Mouse (Mus musculus) ES-Bruce4 (cell line): ENCODE results near the gene Slc12a1. TPM values are rescaled to one million over a fixed set of nuclear protein-coding genes. Genes with fewer than 3 reads are reported as not detected.

ENCODE experiments used
- H3K27ac ChIP-seq: 2 replicates; pipeline ENCODE4 v1.5.1; 2012; ENCODE audit warnings: low read length, inconsistent platforms; ENCODE audit not compliant: insufficient read depth
- H3K27me3 ChIP-seq: 2 replicates; pipeline ENCODE4 v1.6.1; 2012; ENCODE audit warnings: mild to moderate bottlenecking, low read length, inconsistent platforms; ENCODE audit not compliant: control insufficient read depth, poor library complexity, insufficient read depth, severe bottlenecking
- H3K36me3 ChIP-seq: 2 replicates; pipeline ENCODE4 v1.6.1; 2012; ENCODE audit warnings: inconsistent platforms, mild to moderate bottlenecking, low read length, moderate library complexity; ENCODE audit not compliant: control insufficient read depth, poor library complexity, insufficient read depth, severe bottlenecking
- H3K4me1 ChIP-seq: one replicate; pipeline ENCODE4 v1.8.1; 2011; ENCODE audit warnings: low read length; ENCODE audit not compliant: control insufficient read depth, insufficient read depth
- H3K4me3 ChIP-seq: 2 replicates; pipeline ENCODE4 v1.5.1; 2011; ENCODE audit warnings: low read depth, mild to moderate bottlenecking, low read length
- H3K9ac ChIP-seq: 2 replicates; pipeline ENCODE4 v1.6.1; 2012; ENCODE audit warnings: low read depth, mild to moderate bottlenecking, inconsistent platforms; ENCODE audit not compliant: poor library complexity, severe bottlenecking
- H3K9me3 ChIP-seq: replicated peaks from 2 replicates; pipeline ENCODE4 v1.6.1; 2012; ENCODE audit warnings: mild to moderate bottlenecking, low read length, inconsistent platforms; ENCODE audit not compliant: control insufficient read depth, poor library complexity, insufficient read depth, severe bottlenecking
- CTCF ChIP-seq: IDR thresholded peaks from one replicate; pipeline ENCODE4 v1.8.1; 2011; ENCODE audit warnings: low read depth, low read length
- EP300 ChIP-seq: IDR thresholded peaks from 2 replicates; pipeline ENCODE4 v1.6.1; 2011; ENCODE audit warnings: low read depth, low read length; ENCODE audit not compliant: insufficient read depth
- POLR2A ChIP-seq: IDR thresholded peaks from one replicate; pipeline ENCODE4 v1.8.1; 2011; ENCODE audit warnings: low read length; ENCODE audit not compliant: insufficient read depth
- polyA plus RNA-seq: library from polyadenylated mRNA; stranded (reverse); fragments of >200 nt; gene quantifications from 2 replicates; pipeline ENCODE4 v1.2.4, GENCODE M21; 2011; ENCODE audit warnings: low read depth; ENCODE audit not compliant: missing spikeins, insufficient read depth, insufficient read length

The Slc12a1 gene
- polyA plus RNA-seq, 1 experiment = not detected

DNA sequence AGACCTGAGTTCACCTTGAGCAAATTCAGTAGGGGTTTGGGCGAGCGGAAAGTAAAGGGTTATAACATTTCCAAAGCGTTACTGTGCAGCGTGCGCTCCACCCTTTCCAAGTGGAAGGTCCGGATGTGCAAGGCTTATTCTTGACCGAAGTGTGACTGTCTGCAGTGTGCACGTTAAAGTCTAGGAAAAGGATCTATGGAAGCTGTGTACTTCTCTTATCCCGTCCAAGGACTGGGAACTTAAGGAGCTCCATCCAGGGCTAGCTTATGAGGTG lies 95.6 kb downstream of the Slc12a1 start:
- Histone ChIP-seq H3K4me1 (no peaks in the 10 kb centered on the region), H3K27me3 (no peaks in the 10 kb centered on the region), H3K36me3 (peaks cover 43% of the 10 kb centered on the region), H3K9me3 (peaks cover 42% of the 10 kb centered on the region), H3K9ac (peak overlapping the region; percentile 82), H3K4me3 (peak overlapping the region; percentile 80), H3K27ac (peak overlapping the region; percentile 51)
- TF ChIP-seq CTCF = no peak
- no peak for TF ChIP-seq POLR2A
- TF ChIP-seq EP300 = no peak

DNA sequence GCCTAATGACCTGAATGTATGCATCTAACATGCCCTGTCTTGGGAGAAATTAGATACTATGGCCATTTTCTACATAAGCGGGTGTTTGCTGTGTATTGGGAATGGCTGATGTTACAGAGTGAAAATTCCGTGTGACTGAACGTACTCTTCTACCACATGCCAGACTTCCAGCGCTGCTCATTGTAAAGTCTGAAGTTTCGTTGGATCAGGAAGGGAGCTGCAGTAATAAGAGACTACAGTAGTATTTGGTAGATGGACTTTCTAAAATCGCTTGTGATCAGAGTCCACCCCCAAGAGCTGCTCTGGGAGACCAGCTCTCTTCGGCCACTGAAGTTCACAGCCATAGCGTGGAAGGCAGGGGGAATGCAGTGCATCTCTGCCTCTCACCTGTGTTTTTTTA lies 96.0 kb downstream of the Slc12a1 start:
- no peak for TF ChIP-seq EP300
- TF ChIP-seq POLR2A = no peak
- no peak for TF ChIP-seq CTCF
- H3K36me3 ChIP-seq = peaks cover 46% of the 10 kb centered on the region
- H3K9ac ChIP-seq = peak overlapping the region; percentile 82
- peak overlapping the region; percentile 80 for H3K4me3 ChIP-seq
- no peaks in the 10 kb centered on the region for H3K27me3 ChIP-seq
- H3K27ac ChIP-seq = peak overlapping the region; percentile 51; the same call in 1 of the 2 replicates
- H3K9me3 ChIP-seq = peaks cover 43% of the 10 kb centered on the region
- H3K4me1 ChIP-seq = no peaks in the 10 kb centered on the region

DNA sequence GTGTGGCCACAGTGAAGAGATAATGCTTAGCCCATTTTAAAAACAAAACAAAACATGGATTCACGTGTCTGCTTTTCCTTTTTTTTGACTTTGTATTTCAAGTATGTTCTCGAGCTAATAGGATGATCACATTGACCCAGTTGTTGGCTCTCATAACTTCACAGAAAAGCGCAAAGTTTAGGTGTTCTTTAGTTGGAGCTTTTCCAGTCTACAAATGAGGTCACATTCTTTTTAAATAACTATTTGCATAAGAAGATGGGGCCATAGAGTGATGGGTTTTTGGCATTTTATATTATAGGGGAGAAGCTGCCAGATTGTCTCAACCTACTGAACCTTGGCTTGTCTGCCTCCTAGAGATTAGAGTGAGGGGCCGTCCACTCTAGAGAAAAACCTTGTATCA lies 97.0 kb downstream of the Slc12a1 start:
- no peaks in the 10 kb centered on the region for H3K27me3 ChIP-seq
- H3K9ac ChIP-seq = 0 out of 2 replicates have a peak overlapping the region, but pooled peaks have one; percentile 82
- H3K4me3 ChIP-seq = no peak overlapping the region
- no peak overlapping the region for H3K27ac ChIP-seq
- no peak for TF ChIP-seq CTCF
- no peaks in the 10 kb centered on the region for H3K4me1 ChIP-seq
- peaks cover 57% of the 10 kb centered on the region for H3K36me3 ChIP-seq
- peaks cover 48% of the 10 kb centered on the region for H3K9me3 ChIP-seq

DNA sequence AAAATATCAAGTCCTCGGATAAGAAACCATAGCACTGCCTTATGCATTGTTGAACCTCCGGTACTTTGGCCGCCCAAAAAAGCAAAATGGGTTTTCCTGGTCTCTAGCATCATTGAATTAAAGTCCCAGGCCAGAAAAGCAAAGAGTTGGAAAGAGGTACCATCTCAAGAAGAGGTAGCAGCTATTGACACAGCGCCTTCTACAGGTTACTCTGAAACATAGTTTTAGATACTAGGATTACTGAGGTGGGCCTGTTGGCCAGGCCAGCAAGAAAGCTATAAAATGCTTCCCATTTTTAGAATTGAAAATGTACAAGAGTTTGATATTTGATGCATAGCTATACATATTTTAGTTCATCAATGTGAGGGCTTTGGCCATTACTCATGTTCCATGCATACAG lies 97.6 kb downstream of the Slc12a1 start:
- H3K27ac ChIP-seq = no peak overlapping the region
- H3K9ac ChIP-seq = no peak overlapping the region
- peaks cover 59% of the 10 kb centered on the region for H3K36me3 ChIP-seq
- no peak overlapping the region for H3K4me3 ChIP-seq
- H3K4me1 ChIP-seq = no peaks in the 10 kb centered on the region
- TF ChIP-seq CTCF (no peak), POLR2A (no peak), EP300 (no peak)
- H3K27me3 ChIP-seq = no peaks in the 10 kb centered on the region
- H3K9me3 ChIP-seq = peaks cover 53% of the 10 kb centered on the region

DNA sequence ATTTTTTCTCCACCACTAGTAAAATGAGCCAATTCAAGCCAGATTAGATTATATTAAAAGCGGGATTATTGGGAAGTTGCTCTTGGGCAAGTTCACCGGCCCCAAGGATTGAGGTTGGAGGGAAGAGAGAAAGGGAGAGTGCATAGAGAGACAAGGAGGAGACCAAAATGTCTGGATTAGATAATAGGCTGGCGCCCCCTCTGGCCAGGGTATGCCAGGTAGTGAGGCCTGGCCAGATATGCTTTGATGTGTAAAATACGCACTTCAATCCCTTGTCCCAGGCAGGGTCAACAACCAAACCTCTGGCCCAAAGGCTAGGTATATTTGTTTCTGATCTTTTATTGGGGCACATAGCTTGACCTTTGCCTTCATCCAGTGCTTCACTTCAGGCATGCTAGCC lies 99.5 kb downstream of the Slc12a1 start:
- Histone ChIP-seq H3K27ac (no peak overlapping the region), H3K27me3 (no peaks in the 10 kb centered on the region), H3K9me3 (peaks cover 60% of the 10 kb centered on the region), H3K4me3 (no peak overlapping the region), H3K9ac (no peak overlapping the region), H3K36me3 (peaks cover 76% of the 10 kb centered on the region), H3K4me1 (peaks cover 2% of the 10 kb centered on the region)
- TF ChIP-seq POLR2A (no peak), CTCF (peak; percentile 22)

DNA sequence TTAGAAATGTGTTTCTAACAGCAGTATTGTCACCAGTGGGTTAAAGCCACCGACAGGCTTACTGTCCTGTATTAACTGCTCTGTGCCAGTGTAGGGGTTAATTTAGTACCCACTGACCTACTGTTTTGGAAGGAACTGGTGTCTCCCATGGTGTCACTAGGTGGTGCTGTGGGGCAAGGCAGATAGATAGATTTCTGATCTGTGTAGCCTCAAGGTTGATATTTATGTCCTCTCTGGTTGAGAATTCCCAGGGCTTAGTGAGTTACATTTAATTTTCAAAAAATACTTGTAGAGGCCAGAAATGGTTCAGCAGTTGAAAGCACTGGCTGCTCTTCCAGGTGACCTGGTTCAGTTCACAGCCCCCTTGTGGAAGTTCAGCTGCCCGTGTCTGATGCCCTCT lies 100.0 kb downstream of the Slc12a1 start:
- H3K27me3 ChIP-seq = no peaks in the 10 kb centered on the region
- peaks cover 5% of the 10 kb centered on the region for H3K4me1 ChIP-seq
- peaks cover 60% of the 10 kb centered on the region for H3K9me3 ChIP-seq
- no peak overlapping the region for H3K4me3 ChIP-seq
- H3K9ac ChIP-seq = no peak overlapping the region
- H3K36me3 ChIP-seq = peaks cover 81% of the 10 kb centered on the region
- TF ChIP-seq CTCF (no peak), POLR2A (no peak)
- no peak overlapping the region for H3K27ac ChIP-seq

DNA sequence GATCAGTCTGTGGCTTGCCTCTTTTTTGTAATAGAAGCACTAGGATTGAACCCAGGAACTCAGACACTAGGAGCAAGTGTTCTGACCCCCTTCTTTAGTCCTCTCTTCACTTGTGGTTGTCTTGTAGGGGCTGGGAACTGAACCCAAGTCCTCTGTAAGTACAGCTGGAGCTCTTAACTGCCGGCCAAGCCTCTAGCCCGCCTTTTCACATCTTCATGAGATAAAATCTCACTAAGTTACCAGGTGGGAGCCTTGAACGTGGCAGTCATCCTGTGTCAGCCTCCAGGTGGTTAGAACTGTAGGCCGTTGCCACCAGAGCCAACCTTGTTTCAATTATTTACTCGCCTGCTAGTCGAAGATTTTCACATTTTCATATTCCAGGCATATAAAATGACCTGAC lies 101.4 kb downstream of the Slc12a1 start:
- peaks cover 60% of the 10 kb centered on the region for H3K9me3 ChIP-seq
- H3K27ac ChIP-seq = no peak overlapping the region
- H3K4me3 ChIP-seq = no peak overlapping the region
- H3K9ac ChIP-seq = no peak overlapping the region
- TF ChIP-seq EP300 = no peak
- no peak for TF ChIP-seq CTCF
- TF ChIP-seq POLR2A = no peak
- no peaks in the 10 kb centered on the region for H3K27me3 ChIP-seq
- peaks cover 91% of the 10 kb centered on the region for H3K36me3 ChIP-seq
- peaks cover 7% of the 10 kb centered on the region for H3K4me1 ChIP-seq
